Mouse (Mus musculus) urinary bladder, postnatal 4 days (tissue): Measurements from ENCODE around the gene Cherp.

Source experiments
- DNase-seq, 2 experiments: peaks; one replicate each; pipeline ENCODE4 v3.0.0; 2021 to 2022; ENCODE audit warnings: low spot score in 2 of 2

Gene Cherp

DNA sequence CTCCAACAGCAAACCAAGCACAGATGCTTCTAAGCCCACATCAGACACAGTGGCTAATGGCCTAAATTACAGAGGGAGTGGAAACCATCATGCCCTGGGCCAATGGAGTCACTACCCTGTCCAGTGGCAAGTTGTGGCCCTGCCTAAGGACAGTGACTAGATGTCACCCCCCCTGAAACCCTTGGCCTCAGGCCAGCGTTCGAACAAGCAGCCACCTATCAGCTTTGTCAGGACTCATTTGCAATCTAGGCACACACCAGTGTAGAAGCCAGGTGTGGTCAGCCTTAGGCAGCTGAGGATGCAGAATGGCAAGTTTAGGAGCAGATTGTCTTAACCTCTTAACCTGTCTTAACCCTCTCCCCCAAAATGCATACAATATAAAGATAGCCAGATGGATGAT is 59.8 kb downstream of the Cherp start:
- no peak for DNase-seq

DNA sequence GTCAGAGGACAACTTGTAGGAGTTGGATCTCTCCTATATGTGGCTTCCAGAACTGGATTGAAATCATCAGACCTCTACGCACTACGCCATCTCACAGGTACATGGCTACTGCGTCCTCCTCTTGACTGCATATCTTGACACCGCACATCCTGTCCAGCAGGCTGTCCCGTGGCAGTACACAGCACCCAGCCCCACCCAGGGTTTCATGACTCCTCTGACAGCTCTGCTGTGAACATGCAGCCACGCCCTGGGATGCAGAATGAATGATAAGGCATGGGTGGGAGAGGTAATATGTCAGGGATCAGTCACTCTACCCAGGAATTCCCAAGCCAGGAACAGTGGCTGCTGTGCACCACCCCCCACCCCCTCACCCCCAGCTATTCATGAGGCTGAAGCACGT is 61.2 kb downstream of the Cherp start:
- no peak for DNase-seq
